In the genomic region with DNA sequence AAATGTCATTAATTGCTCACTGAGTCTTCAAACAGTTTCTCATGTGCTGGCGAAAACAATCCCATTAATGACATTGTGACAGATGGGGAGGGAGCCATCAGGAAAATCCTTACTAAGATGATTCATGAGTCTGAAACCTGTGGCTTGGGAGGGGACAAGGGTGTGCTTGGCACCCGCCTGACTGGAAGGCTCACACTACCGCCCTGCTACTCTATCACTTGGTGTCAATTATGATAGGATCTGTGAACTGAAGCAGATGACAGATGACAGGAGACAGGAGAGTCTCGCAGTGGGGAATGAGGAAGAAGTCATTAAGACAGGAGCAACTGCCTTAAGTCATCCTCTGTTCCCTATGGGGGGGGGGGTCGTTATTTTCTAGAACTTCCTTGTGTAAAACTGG, we compare ENCODE assay signal across 16 mouse cellular contexts. TPM values are rescaled to one million over a fixed set of nuclear protein-coding genes. Genes with fewer than 3 reads are reported as not detected.
"Had no signal": no experiment of that assay in that cellular context is flagged by ENCODE, and none has a peak within 500 bp of the region (broad histone marks: within the 10 kb centered on the region; RNA-seq: fewer than 3 reads in every experiment).

No protein-coding gene starts in this region.

- H3K36me3 ChIP-seq: limb, embryonic 13.5 days; midbrain, embryonic 12.5 days; neural tube, embryonic 13.5 days had no signal

- H3K9me3 ChIP-seq: limb, embryonic 13.5 days; midbrain, embryonic 12.5 days; neural tube, embryonic 13.5 days had no signal

- ATAC-seq: midbrain, embryonic 16.5 days had no signal

- DNase-seq: kidney, postnatal 10 days; kidney, postnatal 4 days; left cerebral cortex, postnatal 4 days; lung, adult 18-20 months; right cerebral cortex, adult 18-20 months; right cerebral cortex, postnatal 25 days; thymus, postnatal 4 days had no signal

- H3K27me3 ChIP-seq: limb, embryonic 13.5 days; midbrain, embryonic 12.5 days; neural tube, embryonic 13.5 days had no signal

- H3K27ac ChIP-seq: layer of hippocampus, adult 2 months; limb, embryonic 13.5 days; liver, embryonic 14.5 days; midbrain, embryonic 12.5 days; neural tube, embryonic 13.5 days had no signal

- H3K4me3 ChIP-seq: layer of hippocampus, adult 2 months; limb, embryonic 13.5 days; midbrain, embryonic 12.5 days; neural tube, embryonic 13.5 days had no signal

- H3K9ac ChIP-seq: limb, embryonic 13.5 days; liver, embryonic 14.5 days; midbrain, embryonic 12.5 days; neural tube, embryonic 13.5 days had no signal

- H3K4me1 ChIP-seq: limb, embryonic 13.5 days; midbrain, embryonic 12.5 days; neural tube, embryonic 13.5 days had no signal

- H3K4me2 ChIP-seq: limb, embryonic 13.5 days; midbrain, embryonic 12.5 days; neural tube, embryonic 13.5 days had no signal

RNA-seq across cellular contexts. Expression of a gene that starts 11.7 kb away (rescaled TPM):
- total RNA-seq: megakaryocyte-erythroid progenitor cell, adult 5-6 weeks had no signal
- polyA plus RNA-seq: kidney, embryonic 14.5 days; limb, embryonic 13.5 days; liver, embryonic 14.5 days; midbrain, embryonic 12.5 days; small intestine, adult 2 months had no signal

RNA-seq across cellular contexts. Expression of a gene that starts 12.1 kb away (rescaled TPM):
- total RNA-seq: megakaryocyte-erythroid progenitor cell, adult 5-6 weeks had no signal

RNA-seq across cellular contexts. Expression of a gene that starts 57.4 kb away (rescaled TPM):
- total RNA-seq: megakaryocyte-erythroid progenitor cell, adult 5-6 weeks had no signal
